Mouse (Mus musculus): ENCODE measurements around the gene Amacr.
A peak's percentile ranks its signal among the peaks of the same experiment; 100 is the strongest.

- TF ChIP-seq CTCF (IDR thresholded peaks at IDR 0.05; ENCODE audit: low read depth) = peak; percentile 48; the same call in 1 of the 2 replicates
- TF ChIP-seq EP300 (IDR thresholded peaks at IDR 0.05; ENCODE audit: low read depth) = no peak
Observed at GRCm38 (mm10) chr15:11038476-11038875, 56.9 kb downstream of the Amacr start.
